Mouse (Mus musculus): ENCODE data around the gene Amz1.

GRCm38 (mm10) chr5:140790392-140790791, 66.5 kb downstream of the Amz1 start:
- TF ChIP-seq CTCF (IDR thresholded peaks at IDR 0.05; ENCODE audit: low read depth) (no peak), EP300 (optimal IDR thresholded peaks at IDR 0.05) (no peak)
